Mouse (Mus musculus) neural tube, embryonic 14.5 days (tissue): ENCODE results near the gene Bcl9. TPM values are rescaled to one million over a fixed set of nuclear protein-coding genes. Genes with fewer than 3 reads are reported as not detected.
A peak's percentile ranks its signal among the peaks of the same experiment; 100 is the strongest.

Experiments
- ATAC-seq: fragments of 200-750 bp; cut with Nextera tagmentation; 2 replicates; pipeline ENCODE4 v1.8.0; 2017; ENCODE audit warnings: low read depth, mild to moderate bottlenecking, moderate TSS enrichment, moderate library complexity
- H3K27ac ChIP-seq: fragments of 300-500 bp; sonication (generic); 2 replicates; pipeline ENCODE4 v1.5.1; 2014; ENCODE audit warnings: low read depth, mild to moderate bottlenecking, control low read depth, low read length, moderate library complexity, mixed read lengths
- H3K27me3 ChIP-seq: fragments of 300-500 bp; sonication (generic); 2 replicates; pipeline ENCODE4 v1.6.1; 2014; ENCODE audit warnings: low read length; ENCODE audit not compliant: control insufficient read depth, insufficient read depth
- H3K36me3 ChIP-seq: fragments of 300-500 bp; sonication (generic); 2 replicates; pipeline ENCODE4 v1.6.1; 2014; ENCODE audit warnings: low read length, mixed read lengths; ENCODE audit not compliant: control insufficient read depth, insufficient read depth
- H3K4me1 ChIP-seq: fragments of 300-500 bp; sonication (generic); 2 replicates; pipeline ENCODE4 v1.6.1; 2014; ENCODE audit warnings: low read length; ENCODE audit not compliant: control insufficient read depth, insufficient read depth
- H3K4me2 ChIP-seq: fragments of 300-500 bp; sonication (generic); 2 replicates; pipeline ENCODE4 v1.6.1; 2014; ENCODE audit warnings: mild to moderate bottlenecking, low read depth, low read length, control low read depth
- H3K4me3 ChIP-seq: fragments of 300-500 bp; sonication (generic); 2 replicates; pipeline ENCODE4 v1.5.1; 2014; ENCODE audit warnings: low read depth, low read length, control low read depth, mixed read lengths
- H3K9ac ChIP-seq: fragments of 300-500 bp; sonication (generic); replicated peaks from 2 replicates; pipeline ENCODE4 v1.6.1; 2014; ENCODE audit warnings: low read depth, mild to moderate bottlenecking, control low read depth, low read length, mixed read lengths
- H3K9me3 ChIP-seq: fragments of 300-500 bp; sonication (generic); 2 replicates; pipeline ENCODE4 v1.6.1; 2016; ENCODE audit warnings: low read length; ENCODE audit not compliant: control insufficient read depth
- WGBS: fragments of 180-500 bp; shearing (Covaris S2); extraction: QIAGEN DNeasy Blood & Tissue Kit; methylation state at CpG from one replicate; pipeline ENCODE4 v1.1.7; 2014; 5-methylcytosine and 5-hydroxymethylcytosine counted together
- polyA plus RNA-seq: library from polyadenylated mRNA; unstranded; fragments of >200 nt; fragmentation: Nextera tagmentation; extraction: Ambion mirVana; gene quantifications from 2 replicates; pipeline ENCODE4 v1.2.1, GENCODE M21; 2014

Bcl9 gene
- polyA plus RNA-seq, 1 experiment from 2014 or later, result 60.7 TPM

- 90% methylated on average over 10 of the region's 10 CpGs for WGBS
- Histone ChIP-seq H3K27ac (no peak overlapping the region), H3K9me3 (no peaks in the 10 kb centered on the region), H3K4me1 (peaks cover 5% of the 10 kb centered on the region; the same call in 1 of the 2 replicates), H3K36me3 (peaks cover 67% of the 10 kb centered on the region), H3K4me3 (no peak overlapping the region), H3K27me3 (no peaks in the 10 kb centered on the region), H3K9ac (no peak overlapping the region), H3K4me2 (no peak overlapping the region)
- no peak for ATAC-seq
Measured at GRCm38 (mm10) chr3:97213871-97214270, 83.8 kb downstream of the Bcl9 start.

GRCm38 (mm10) chr3:97211177-97211576, 86.5 kb downstream of the Bcl9 start:
- WGBS, result 93% methylated on average over 5 of the region's 5 CpGs
- ATAC-seq, result no peak
- Histone ChIP-seq H3K4me2 (no peak overlapping the region), H3K36me3 (peaks cover 84% of the 10 kb centered on the region), H3K27me3 (no peaks in the 10 kb centered on the region), H3K4me1 (peaks cover 5% of the 10 kb centered on the region; the same call in 1 of the 2 replicates), H3K27ac (no peak overlapping the region), H3K9ac (no peak overlapping the region), H3K4me3 (no peak overlapping the region), H3K9me3 (no peaks in the 10 kb centered on the region)

- H3K36me3 ChIP-seq, result peaks cover 83% of the 10 kb centered on the region
- H3K4me1 ChIP-seq, result 0 out of 2 replicates have a peak, but pooled peaks cover 2% of the 10 kb centered on the region
- 68% methylated on average over 9 of the region's 9 CpGs for WGBS
- no peak overlapping the region for H3K27ac ChIP-seq
- no peak overlapping the region for H3K4me2 ChIP-seq
- no peaks in the 10 kb centered on the region for H3K9me3 ChIP-seq
- no peak overlapping the region for H3K4me3 ChIP-seq
- H3K9ac ChIP-seq, result no peak overlapping the region
- no peaks in the 10 kb centered on the region for H3K27me3 ChIP-seq
- no peak for ATAC-seq
Measured at GRCm38 (mm10) chr3:97209351-97209750, 88.4 kb downstream of the Bcl9 start.

- no peak overlapping the region for H3K27ac ChIP-seq
- no peak overlapping the region for H3K9ac ChIP-seq
- ATAC-seq, result no peak
- no peaks in the 10 kb centered on the region for H3K27me3 ChIP-seq
- peaks cover 62% of the 10 kb centered on the region for H3K36me3 ChIP-seq
- no peaks in the 10 kb centered on the region for H3K9me3 ChIP-seq
- 79% methylated on average over 3 of the region's 3 CpGs for WGBS
- H3K4me3 ChIP-seq, result no peak overlapping the region
- H3K4me2 ChIP-seq, result no peak overlapping the region
- H3K4me1 ChIP-seq, result no peaks in the 10 kb centered on the region
Measured at GRCm38 (mm10) chr3:97206521-97206920, 91.2 kb downstream of the Bcl9 start.

GRCm38 (mm10) chr3:97203880-97204279, 93.8 kb downstream of the Bcl9 start:
- no peak overlapping the region for H3K4me3 ChIP-seq
- WGBS, result 82% methylated on average over 14 of the region's 14 CpGs
- no peak overlapping the region for H3K4me2 ChIP-seq
- peaks cover 38% of the 10 kb centered on the region for H3K36me3 ChIP-seq
- no peak overlapping the region for H3K9ac ChIP-seq
- H3K27me3 ChIP-seq, result no peaks in the 10 kb centered on the region
- H3K4me1 ChIP-seq, result no peaks in the 10 kb centered on the region
- no peaks in the 10 kb centered on the region for H3K9me3 ChIP-seq
- no peak overlapping the region for H3K27ac ChIP-seq
- ATAC-seq, result no peak

GRCm38 (mm10) chr3:97201943-97202342, 95.8 kb downstream of the Bcl9 start:
- H3K36me3 ChIP-seq, result peaks cover 22% of the 10 kb centered on the region
- H3K27me3 ChIP-seq, result no peaks in the 10 kb centered on the region
- no peaks in the 10 kb centered on the region for H3K9me3 ChIP-seq
- H3K4me3 ChIP-seq, result no peak overlapping the region
- ATAC-seq, result peak; percentile 52; the same call in 1 of the 2 replicates
- H3K9ac ChIP-seq, result no peak overlapping the region
- H3K27ac ChIP-seq, result no peak overlapping the region
- 44% methylated on average over 5 of the region's 5 CpGs for WGBS
- H3K4me1 ChIP-seq, result no peaks in the 10 kb centered on the region
- no peak overlapping the region for H3K4me2 ChIP-seq

- Histone ChIP-seq H3K4me3 (no peak overlapping the region), H3K9me3 (no peaks in the 10 kb centered on the region), H3K27me3 (no peaks in the 10 kb centered on the region), H3K4me1 (no peaks in the 10 kb centered on the region), H3K4me2 (no peak overlapping the region), H3K36me3 (no peaks in the 10 kb centered on the region), H3K27ac (no peak overlapping the region), H3K9ac (no peak overlapping the region)
- 12% methylated on average over 4 of the region's 4 CpGs for WGBS
- no peak for ATAC-seq
Measured at GRCm38 (mm10) chr3:97199261-97199660, 98.5 kb downstream of the Bcl9 start.

GRCm38 (mm10) chr3:97196571-97196970, 101.1 kb downstream of the Bcl9 start:
- Histone ChIP-seq H3K36me3 (no peaks in the 10 kb centered on the region), H3K4me1 (no peaks in the 10 kb centered on the region), H3K4me2 (no peak overlapping the region), H3K27ac (no peak overlapping the region), H3K4me3 (no peak overlapping the region), H3K9ac (no peak overlapping the region), H3K9me3 (no peaks in the 10 kb centered on the region), H3K27me3 (no peaks in the 10 kb centered on the region)
- ATAC-seq, result no peak
- WGBS, result 87% methylated on average over 8 of the region's 8 CpGs

- H3K4me1 ChIP-seq, result no peaks in the 10 kb centered on the region
- 44% methylated on average over 10 of the region's 10 CpGs for WGBS
- ATAC-seq, result peak; percentile 44; the same call in 1 of the 2 replicates
- H3K9ac ChIP-seq, result no peak overlapping the region
- H3K27me3 ChIP-seq, result no peaks in the 10 kb centered on the region
- no peak overlapping the region for H3K4me3 ChIP-seq
- H3K4me2 ChIP-seq, result no peak overlapping the region
- H3K36me3 ChIP-seq, result no peaks in the 10 kb centered on the region
- H3K9me3 ChIP-seq, result no peaks in the 10 kb centered on the region
- H3K27ac ChIP-seq, result no peak overlapping the region
Measured at GRCm38 (mm10) chr3:97185098-97185860, 112.4 kb downstream of the Bcl9 start.
